Mouse (Mus musculus): ENCODE data around the gene Rpn1. TPM values are rescaled to one million over a fixed set of nuclear protein-coding genes. Genes with fewer than 3 reads are reported as not detected.

Rpn1 gene
- 1.2 and 1.4 TPM in 2 replicates for polyA plus RNA-seq (2012)

GRCm38 (mm10) chr6:88084278-88085151 lies at the start of gene Rpn1:
Gene Rpn1 (plus strand): TSS chr6:88084482.
- TF ChIP-seq GATA1 (IDR thresholded peaks at IDR 0.05; ENCODE audit: low read length) (no peak), TAL1 (IDR thresholded peaks at IDR 0.05; ENCODE audit: low read length) (no peak)
- Histone ChIP-seq H3K9me3 (ENCODE audit: control insufficient read depth, low read length) (no peaks in the 10 kb centered on the region), H3K27me3 (ENCODE audit: control insufficient read depth) (no peaks in the 10 kb centered on the region), H3K4me1 (ENCODE audit: control insufficient read depth) (peaks cover 60% of the 10 kb centered on the region), H3K4me3 (replicated peaks) (peak within 1 kb of the TSS; percentile 84), H3K36me3 (ENCODE audit: control insufficient read depth) (peaks cover 28% of the 10 kb centered on the region)

- Histone ChIP-seq H3K4me1 (ENCODE audit: control insufficient read depth) (peaks cover 11% of the 10 kb centered on the region), H3K36me3 (ENCODE audit: control insufficient read depth) (peaks cover 61% of the 10 kb centered on the region), H3K4me3 (replicated peaks) (no peak overlapping the region), H3K9me3 (ENCODE audit: control insufficient read depth, low read length) (no peaks in the 10 kb centered on the region), H3K27me3 (ENCODE audit: control insufficient read depth) (no peaks in the 10 kb centered on the region)
- TF ChIP-seq TAL1 (IDR thresholded peaks at IDR 0.05; ENCODE audit: low read length) (no peak), GATA1 (IDR thresholded peaks at IDR 0.05; ENCODE audit: low read length) (no peak)
These were observed 46.7 kb upstream of the Rpn1 start for GRCm38 (mm10) chr6:88037471-88038045.

GRCm38 (mm10) chr6:88039426-88039825 lies 44.9 kb upstream of the Rpn1 start:
- no peaks in the 10 kb centered on the region for H3K9me3 ChIP-seq (ENCODE audit: control insufficient read depth, low read length)
- TF ChIP-seq GATA1 (IDR thresholded peaks at IDR 0.05; ENCODE audit: low read length) (no peak), TAL1 (IDR thresholded peaks at IDR 0.05; ENCODE audit: low read length) (no peak)
- H3K4me1 ChIP-seq (ENCODE audit: control insufficient read depth) = peaks cover 25% of the 10 kb centered on the region
- no peak overlapping the region for H3K4me3 ChIP-seq (replicated peaks)
- peaks cover 67% of the 10 kb centered on the region for H3K36me3 ChIP-seq (ENCODE audit: control insufficient read depth)
- H3K27me3 ChIP-seq (ENCODE audit: control insufficient read depth) = no peaks in the 10 kb centered on the region

- TF ChIP-seq GATA1 (IDR thresholded peaks at IDR 0.05; ENCODE audit: low read length) = no peak
- no peak for TF ChIP-seq TAL1 (IDR thresholded peaks at IDR 0.05; ENCODE audit: low read length)
- no peaks in the 10 kb centered on the region for H3K9me3 ChIP-seq (ENCODE audit: control insufficient read depth, low read length)
- H3K36me3 ChIP-seq (ENCODE audit: control insufficient read depth) = peaks cover 53% of the 10 kb centered on the region
These were observed 43.1 kb upstream of the Rpn1 start for GRCm38 (mm10) chr6:88041221-88041620.

GRCm38 (mm10) chr6:88042336-88042735 lies 41.9 kb upstream of the Rpn1 start:
- Histone ChIP-seq H3K36me3 (ENCODE audit: control insufficient read depth) (peaks cover 49% of the 10 kb centered on the region), H3K4me3 (replicated peaks) (no peak overlapping the region)

More at GRCm38 (mm10) chr6:88041221-88041620, 43.1 kb upstream of the Rpn1 start:
- Histone ChIP-seq H3K4me1 (ENCODE audit: control insufficient read depth) (peaks cover 30% of the 10 kb centered on the region), H3K4me3 (replicated peaks) (no peak overlapping the region), H3K27me3 (ENCODE audit: control insufficient read depth) (no peaks in the 10 kb centered on the region)

GRCm38 (mm10) chr6:88044234-88044576 lies 40.1 kb upstream of the Rpn1 start:
- Histone ChIP-seq H3K4me3 (replicated peaks) (peak overlapping the region; percentile 88), H3K9me3 (ENCODE audit: control insufficient read depth, low read length) (no peaks in the 10 kb centered on the region), H3K4me1 (ENCODE audit: control insufficient read depth) (peaks cover 34% of the 10 kb centered on the region), H3K36me3 (ENCODE audit: control insufficient read depth) (peaks cover 32% of the 10 kb centered on the region), H3K27me3 (ENCODE audit: control insufficient read depth) (peaks cover 16% of the 10 kb centered on the region)
- no peak for TF ChIP-seq TAL1 (IDR thresholded peaks at IDR 0.05; ENCODE audit: low read length)
- peak; percentile 68 for TF ChIP-seq GATA1 (IDR thresholded peaks at IDR 0.05; ENCODE audit: low read length)

More at GRCm38 (mm10) chr6:88042336-88042735, 41.9 kb upstream of the Rpn1 start:
- no peaks in the 10 kb centered on the region for H3K9me3 ChIP-seq (ENCODE audit: control insufficient read depth, low read length)
- TF ChIP-seq TAL1 (IDR thresholded peaks at IDR 0.05; ENCODE audit: low read length) (no peak), GATA1 (IDR thresholded peaks at IDR 0.05; ENCODE audit: low read length) (no peak)
- H3K4me1 ChIP-seq (ENCODE audit: control insufficient read depth) = peaks cover 30% of the 10 kb centered on the region
- peaks cover 6% of the 10 kb centered on the region for H3K27me3 ChIP-seq (ENCODE audit: control insufficient read depth)

GRCm38 (mm10) chr6:88044577-88045405 lies 39.5 kb upstream of the Rpn1 start, which contains the start of gene Rab7:
Gene Rab7 (minus strand): TSS chr6:88045270.
- TF ChIP-seq GATA1 (IDR thresholded peaks at IDR 0.05; ENCODE audit: low read length) (no peak), TAL1 (IDR thresholded peaks at IDR 0.05; ENCODE audit: low read length) (no peak)
- no peaks in the 10 kb centered on the region for H3K9me3 ChIP-seq (ENCODE audit: control insufficient read depth, low read length)
- H3K27me3 ChIP-seq (ENCODE audit: control insufficient read depth) = peaks cover 18% of the 10 kb centered on the region
- peak within 1 kb of the TSS; percentile 88 for H3K4me3 ChIP-seq (replicated peaks)
- H3K36me3 ChIP-seq (ENCODE audit: control insufficient read depth) = peaks cover 28% of the 10 kb centered on the region
- peaks cover 34% of the 10 kb centered on the region for H3K4me1 ChIP-seq (ENCODE audit: control insufficient read depth)

GRCm38 (mm10) chr6:88045406-88045766 lies 38.9 kb upstream of the Rpn1 start:
- H3K4me1 ChIP-seq (ENCODE audit: control insufficient read depth) = peaks cover 34% of the 10 kb centered on the region
- no peaks in the 10 kb centered on the region for H3K9me3 ChIP-seq (ENCODE audit: control insufficient read depth, low read length)
- peaks cover 20% of the 10 kb centered on the region for H3K27me3 ChIP-seq (ENCODE audit: control insufficient read depth)
- H3K36me3 ChIP-seq (ENCODE audit: control insufficient read depth) = peaks cover 22% of the 10 kb centered on the region
- TF ChIP-seq GATA1 (IDR thresholded peaks at IDR 0.05; ENCODE audit: low read length) = no peak
- no peak for TF ChIP-seq TAL1 (IDR thresholded peaks at IDR 0.05; ENCODE audit: low read length)
- H3K4me3 ChIP-seq (replicated peaks) = peak overlapping the region; percentile 88

Measured in erythroblast, embryonic 14.5 days (primary cell).